10 mouse cellular contexts compared by ENCODE assay signal in genomic region chr7:99101767-99102593, GRCm38 (mm10). TPM values are rescaled to one million over a fixed set of nuclear protein-coding genes. Genes with fewer than 3 reads are reported as not detected.
A peak's percentile ranks its signal among the peaks of the same experiment; 100 is the strongest.
DNase-seq lines count a peak whose midpoint lies in the region; ATAC-seq and TF ChIP-seq lines count a peak whose summit lies in the region.
"Had no signal": no experiment of that assay in that cellular context is flagged by ENCODE, and none has a peak within 500 bp of the region (broad histone marks: within the 10 kb centered on the region; RNA-seq: fewer than 3 reads in every experiment).

No protein-coding gene starts in this region.

- TF ChIP-seq CTCF in heart, postnatal 0 days (IDR thresholded peaks at IDR 0.05; ENCODE audit: low read depth): no peak

- intact Hi-C loops in heart, postnatal 14 days (cut with DNase I): no loop called here

- ATAC-seq in heart, postnatal 0 days (ENCODE audit: insufficient read depth, low read depth): no peak
- ATAC-seq in hematopoietic stem cell, adult 5-6 weeks (replicated peaks in 1 of 2; ENCODE audit: insufficient read depth in 1 of 2, low FRiP score in 2 of 2, low TSS enrichment in 1 of 2, low read depth in 1 of 2, poor library complexity in 2 of 2, severe bottlenecking in 2 of 2): peak; percentile 69 to 82
- no peak for ATAC-seq in limb, embryonic 12.5 days (ENCODE audit: insufficient number of reproducible peaks, insufficient read depth, low FRiP score, low TSS enrichment, low read depth)
- no peak for ATAC-seq in erythroid progenitor cell, adult 5-6 weeks (replicated peaks; ENCODE audit: low FRiP score, poor library complexity, severe bottlenecking)

- no peak for DNase-seq in heart, postnatal 0 days (ENCODE audit: low spot score)
- DNase-seq in heart, postnatal 14 days: no peak
- DNase-seq in spleen, adult 18-20 months: peak; percentile 46 to 55
- no peak for DNase-seq in adrenal gland, postnatal 4 days (ENCODE audit: low spot score in 2 of 2)
- DNase-seq in gastrocnemius, adult 8-10 months (ENCODE audit: low spot score in 2 of 2): no peak
- DNase-seq: layer of hippocampus, adult 9-11 months had no signal

- H3K27ac ChIP-seq in heart, postnatal 0 days (ENCODE audit: low read depth): 0 out of 2 replicates have a peak overlapping the region, but pooled peaks have one; percentile 13
- H3K27ac ChIP-seq in limb, embryonic 12.5 days: peak overlapping the region; percentile 26; the same call in 1 of the 2 replicates

- H3K4me2 ChIP-seq in heart, postnatal 0 days (ENCODE audit: low read depth, low read length): no peak overlapping the region
- H3K4me2 ChIP-seq in limb, embryonic 12.5 days: no peak overlapping the region

- no peaks in the 10 kb centered on the region for H3K9me3 ChIP-seq in heart, postnatal 0 days (replicated peaks; ENCODE audit: control insufficient read depth, low read length)
- H3K9me3 ChIP-seq in limb, embryonic 12.5 days: no peaks in the 10 kb centered on the region

- 63% methylated on average over 11 of the region's 11 CpGs for WGBS in heart, postnatal 0 days
- WGBS in limb, embryonic 12.5 days: 31% methylated on average over 11 of the region's 11 CpGs

- peaks cover 5% of the 10 kb centered on the region; the same call in 1 of the 2 replicates for H3K4me1 ChIP-seq in heart, postnatal 0 days (ENCODE audit: control insufficient read depth, insufficient read depth)
- peaks cover 27% of the 10 kb centered on the region for H3K4me1 ChIP-seq in limb, embryonic 12.5 days (replicated peaks)

- H3K9ac ChIP-seq in heart, postnatal 0 days (replicated peaks; ENCODE audit: low read depth, low read length): no peak overlapping the region
- no peak overlapping the region for H3K9ac ChIP-seq in limb, embryonic 12.5 days (replicated peaks)

- no peak overlapping the region for H3K4me3 ChIP-seq in heart, postnatal 0 days (ENCODE audit: low read depth, low read length)
- no peak overlapping the region for H3K4me3 ChIP-seq in limb, embryonic 12.5 days (replicated peaks)

- H3K36me3 ChIP-seq in heart, postnatal 0 days (replicated peaks; ENCODE audit: control insufficient read depth, insufficient read depth, low read length): peaks cover 29% of the 10 kb centered on the region
- peaks cover 12% of the 10 kb centered on the region for H3K36me3 ChIP-seq in limb, embryonic 12.5 days

- no peaks in the 10 kb centered on the region for H3K27me3 ChIP-seq in heart, postnatal 0 days (ENCODE audit: control insufficient read depth, insufficient read depth, low read length)
- no peaks in the 10 kb centered on the region for H3K27me3 ChIP-seq in limb, embryonic 12.5 days
- H3K27me3 ChIP-seq: CH12.LX had no signal

- no peak for TF ChIP-seq EP300 in heart, postnatal 0 days (IDR thresholded peaks at IDR 0.05; ENCODE audit: low read depth)

RNA-seq across cellular contexts. Expression of gene Uvrag, which starts 39.0 kb away (rescaled TPM):
- total RNA-seq in heart, postnatal 0 days (2014; rRNA removed; ENCODE audit: low replicate concordance): 37.2 and 38.1 TPM in 2 replicates
- polyA plus RNA-seq in heart, postnatal 0 days (2015; fragmentation: Nextera tagmentation; extraction: Ambion mirVana): 11.1 and 11.8 TPM in 2 replicates
- total RNA-seq in heart, postnatal 14 days (2021): 10 to 100 TPM; 28.2 to 28.3 TPM
- 34.4 and 39.3 TPM in 2 replicates for total RNA-seq in hematopoietic stem cell, adult 5-6 weeks (2017)
- polyA plus RNA-seq in limb, embryonic 12.5 days (2016; fragmentation: Nextera tagmentation; extraction: Ambion mirVana): 16.8 and 17.4 TPM in 2 replicates
- 10 to 100 TPM; 32.5 to 43.8 TPM for total RNA-seq in adrenal gland, postnatal 4 days (2021)
- total RNA-seq in erythroid progenitor cell, adult 5-6 weeks (2015; ENCODE audit: low replicate concordance): 10.5 and 32.4 TPM in 2 replicates
- total RNA-seq in erythroid progenitor cell, adult 5-6 weeks (2017; ENCODE audit: low replicate concordance): 9.6 and 15.6 TPM in 2 replicates
- total RNA-seq in gastrocnemius, adult 8-10 months (2022): 10 to 100 TPM in 3 of 4 experiments, 1 to 10 TPM in 1; 6.0 to 13.1 (median 11.5) TPM

Comparison
In these comparisons a context has a peak if more than half of its experiments do, and no peak if none do; other contexts are left out.
1. ATAC-seq: peak in hematopoietic stem cell, adult 5-6 weeks (2 of 2); none in heart, postnatal 0 days (single experiment), limb, embryonic 12.5 days (single experiment) and erythroid progenitor cell, adult 5-6 weeks (single experiment).
2. DNase-seq: peak in spleen, adult 18-20 months (2 of 2); none in heart, postnatal 0 days (single experiment), heart, postnatal 14 days (0 of 2), adrenal gland, postnatal 4 days (0 of 2) and gastrocnemius, adult 8-10 months (0 of 2).